Mouse (Mus musculus) lung, adult 2 months (tissue): ENCODE measurements around the gene Rplp2. TPM values are rescaled to one million over a fixed set of nuclear protein-coding genes. Genes with fewer than 3 reads are reported as not detected.

Source experiments
- DNase-seq: peaks from one replicate; pipeline ENCODE4 v3.0.0; 2022
- H3K4me1 ChIP-seq: fragments of 200-500 bp; 2 replicates; pipeline ENCODE4 v1.6.1; 2011; ENCODE audit warnings: low read length; ENCODE audit not compliant: control insufficient read depth, insufficient read depth
- H3K4me3 ChIP-seq: fragments of 200-500 bp; replicated peaks from 2 replicates; pipeline ENCODE3; 2011; ENCODE audit warnings: low read depth, mild to moderate bottlenecking, control low read depth, low read length; ENCODE audit errors: extremely low read depth
- CTCF ChIP-seq: fragments of 200-500 bp; IDR thresholded peaks from 2 replicates; pipeline ENCODE4 v1.5.1; 2011; ENCODE audit warnings: mild to moderate bottlenecking, low read length, control low read depth; ENCODE audit not compliant: insufficient read depth
- POLR2A ChIP-seq: fragments of 200-500 bp; IDR thresholded peaks from 2 replicates; pipeline ENCODE4 v1.6.1; 2011; ENCODE audit warnings: low read depth, mild to moderate bottlenecking, control low read depth, low read length, borderline replicate concordance; ENCODE audit errors: extremely low read depth
- WGBS: fragments of 180-500 bp; shearing (Covaris S2); methylation state at CpG from one replicate; pipeline ENCODE4 v1.1.7; 2018; 5-methylcytosine and 5-hydroxymethylcytosine counted together
- polyA plus RNA-seq: library from polyadenylated mRNA; depleted of rRNA; stranded (reverse); fragments of >200 nt; gene quantifications from 2 replicates; pipeline ENCODE4 v1.2.3, GENCODE M21; 2012

Rplp2 gene
- polyA plus RNA-seq, 1 experiment: 591 TPM

DNA sequence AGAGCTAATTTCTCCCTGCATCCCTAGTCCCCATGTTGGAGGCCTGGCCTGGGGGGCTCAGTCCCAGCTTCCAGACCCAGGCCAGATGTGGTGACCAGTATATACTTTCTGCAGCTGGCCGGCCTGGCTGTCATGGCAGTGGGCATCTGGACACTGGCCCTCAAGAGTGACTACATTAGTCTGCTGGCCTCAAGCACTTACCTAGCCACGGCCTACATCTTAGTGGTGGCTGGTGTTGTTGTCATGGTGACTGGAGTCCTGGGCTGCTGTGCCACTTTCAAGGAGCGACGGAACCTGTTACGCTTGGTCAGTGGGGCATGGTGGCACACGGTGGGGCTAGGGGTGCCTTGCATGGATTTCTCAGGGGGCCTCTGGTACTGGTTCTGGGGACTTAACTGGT is 22.2 kb downstream of the Rplp2 start:
- no peak for DNase-seq
- WGBS: 74% methylated on average over 6 of the region's 6 CpGs
- Histone ChIP-seq H3K4me1 (peaks cover 30% of the 10 kb centered on the region), H3K4me3 (peak overlapping the region; percentile 1)
- TF ChIP-seq POLR2A (0 out of 2 replicates have a peak, but pooled peaks have one; percentile 16), CTCF (no peak)

DNA sequence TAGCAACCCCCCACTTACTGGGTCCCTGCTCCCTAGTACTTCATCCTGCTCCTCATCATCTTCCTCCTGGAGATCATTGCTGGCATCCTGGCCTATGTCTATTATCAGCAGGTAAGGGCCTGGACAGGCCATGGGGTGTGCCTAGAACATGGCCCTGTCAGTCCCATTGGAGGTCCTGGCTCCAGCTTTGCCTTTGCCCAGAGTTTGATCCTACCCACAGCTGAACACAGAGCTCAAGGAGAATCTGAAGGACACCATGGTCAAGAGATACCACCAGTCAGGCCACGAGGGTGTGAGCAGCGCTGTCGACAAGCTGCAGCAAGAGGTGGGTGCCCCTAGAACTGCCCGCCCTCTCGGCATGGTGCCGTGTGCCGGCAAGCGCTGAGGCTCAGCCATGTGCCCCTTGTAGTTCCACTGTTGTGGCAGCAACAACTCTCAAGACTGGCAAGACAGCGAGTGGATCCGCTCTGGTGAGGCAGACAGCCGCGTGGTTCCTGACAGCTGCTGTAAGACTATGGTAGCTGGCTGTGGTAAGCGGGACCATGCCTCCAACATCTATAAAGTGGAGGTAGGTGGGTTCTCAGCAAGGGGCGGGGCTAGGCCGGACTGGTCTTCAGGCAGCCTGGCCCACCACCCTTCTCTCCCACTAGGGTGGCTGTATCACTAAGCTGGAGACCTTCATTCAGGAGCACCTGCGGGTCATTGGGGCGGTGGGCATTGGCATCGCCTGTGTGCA is 22.9 kb downstream of the Rplp2 start:
- TF ChIP-seq POLR2A (0 out of 2 replicates have a peak, but pooled peaks have one; percentile 9), CTCF (no peak)
- H3K4me3 ChIP-seq: no peak overlapping the region
- H3K4me1 ChIP-seq: peaks cover 25% of the 10 kb centered on the region
- WGBS: 89% methylated on average over 18 of the region's 18 CpGs
- DNase-seq: no peak

GRCm38 (mm10) chr7:141470637-141470944 is 23.4 kb downstream of the Rplp2 start:
- 85% methylated on average over 10 of the region's 10 CpGs for WGBS
- no peak overlapping the region for H3K4me3 ChIP-seq
- TF ChIP-seq POLR2A: no peak
- no peak for TF ChIP-seq CTCF
- peaks cover 21% of the 10 kb centered on the region for H3K4me1 ChIP-seq
- DNase-seq: no peak

DNA sequence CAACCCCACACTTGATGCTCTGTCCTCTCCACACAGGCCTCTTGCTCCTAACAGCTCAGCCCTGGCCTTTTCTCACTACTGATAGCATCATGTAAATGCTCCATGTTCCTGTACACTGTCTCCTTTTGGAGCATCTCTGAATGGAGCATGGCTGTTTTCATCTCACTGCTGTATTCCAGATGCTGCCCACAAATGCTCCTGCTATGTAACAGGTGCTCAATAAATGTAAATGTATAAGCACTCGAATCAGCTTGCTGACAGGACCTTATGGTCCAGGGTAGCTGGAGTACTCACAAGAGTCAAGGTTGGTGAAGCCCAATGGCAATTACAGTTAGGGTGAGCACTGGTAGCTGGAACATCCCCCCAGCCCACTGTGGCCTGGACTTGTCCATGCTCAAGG is 24.1 kb downstream of the Rplp2 start:
- TF ChIP-seq CTCF (no peak), POLR2A (no peak)
- Histone ChIP-seq H3K4me1 (peaks cover 19% of the 10 kb centered on the region), H3K4me3 (no peak overlapping the region)
- DNase-seq: no peak
- WGBS: 87% methylated on average over 1 of the region's 1 CpGs

DNA sequence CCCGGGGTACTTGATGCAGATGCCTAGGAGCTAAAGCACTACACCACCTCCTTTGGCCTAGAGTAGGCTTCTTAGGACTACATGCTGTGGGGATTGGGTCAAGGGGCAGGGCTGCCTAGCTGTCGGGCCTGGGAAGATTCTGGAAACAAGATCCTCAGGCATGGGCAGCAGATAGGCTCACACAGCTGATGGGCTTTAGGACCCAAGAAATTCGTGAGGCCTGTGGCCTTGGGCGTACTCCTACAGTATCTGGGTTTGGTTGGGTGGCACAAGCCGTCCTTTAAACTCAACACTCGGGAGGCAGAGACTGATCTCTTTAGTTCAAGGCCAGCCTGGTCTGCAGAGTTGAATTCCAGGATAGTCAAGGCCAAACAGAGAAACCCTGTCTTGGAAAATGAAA is 25.1 kb downstream of the Rplp2 start:
- TF ChIP-seq POLR2A (no peak), CTCF (no peak)
- whole genome bisulfite sequencing: 74% methylated on average over 6 of the region's 6 CpGs
- no peak for DNase-seq
- Histone ChIP-seq H3K4me3 (no peak overlapping the region), H3K4me1 (peaks cover 15% of the 10 kb centered on the region)

DNA sequence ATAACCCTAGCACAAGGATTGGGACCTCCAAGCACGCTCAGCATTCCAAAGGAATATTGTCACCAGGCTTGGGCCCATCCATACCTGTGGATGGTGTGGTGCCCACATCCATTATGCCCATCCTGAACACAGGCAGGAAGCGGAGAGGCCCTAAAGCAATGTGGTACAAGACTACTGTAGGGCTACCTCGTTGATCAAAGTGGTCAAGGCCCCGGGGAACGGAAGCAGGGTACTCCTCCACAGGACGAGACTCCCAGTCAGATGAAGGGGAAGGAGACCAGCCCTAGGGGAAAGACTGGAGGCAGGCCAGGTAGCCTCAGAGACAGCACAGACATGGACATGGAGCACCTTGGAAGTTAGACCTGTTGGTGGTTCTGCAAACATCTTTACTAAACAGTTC is 25.6 kb downstream of the Rplp2 start:
- Histone ChIP-seq H3K4me1 (peaks cover 20% of the 10 kb centered on the region), H3K4me3 (no peak overlapping the region)
- 70% methylated on average over 6 of the region's 6 CpGs for WGBS
- DNase-seq: no peak
- TF ChIP-seq CTCF (no peak), POLR2A (peak; percentile 17; the same call in 1 of the 2 replicates)

- peak overlapping the region; percentile 25 for H3K4me3 ChIP-seq
- WGBS: 7% methylated on average over 5 of the region's 5 CpGs
- TF ChIP-seq POLR2A (no peak), CTCF (no peak)
- peaks cover 17% of the 10 kb centered on the region for H3K4me1 ChIP-seq
- DNase-seq: no peak
Measured at GRCm38 (mm10) chr7:141474160-141474559, 27.0 kb downstream of the Rplp2 start.

GRCm38 (mm10) chr7:141475011-141475804 is 28.0 kb downstream of the Rplp2 start, which contains the start of the genes Polr2l and Tspan4:
TSS of gene Polr2l (minus strand) at chr7:141475132.
TSS of gene Tspan4 (plus strand) at chr7:141475240.
- under 1% methylated on average over 87 of the region's 87 CpGs for WGBS
- TF ChIP-seq POLR2A: peak; percentile 71; the same call in 1 of the 2 replicates
- no peak for TF ChIP-seq CTCF
- Histone ChIP-seq H3K4me1 (peaks cover 14% of the 10 kb centered on the region; the same call in 1 of the 2 replicates), H3K4me3 (peak within 1 kb of the TSS; percentile 66)
- DNase-seq: peak; percentile 92

- Histone ChIP-seq H3K4me3 (peak overlapping the region; percentile 66), H3K4me1 (peaks cover 16% of the 10 kb centered on the region; the same call in 1 of the 2 replicates)
- TF ChIP-seq POLR2A (no peak), CTCF (no peak)
- no peak for DNase-seq
- under 1% methylated on average over 12 of the region's 12 CpGs for WGBS
Measured at GRCm38 (mm10) chr7:141475805-141476158, 28.6 kb downstream of the Rplp2 start.

GRCm38 (mm10) chr7:141476226-141476980 is 29.2 kb downstream of the Rplp2 start:
- 0% methylated on average over 17 of the region's 17 CpGs for WGBS
- peak; percentile 92 for DNase-seq
- Histone ChIP-seq H3K4me3 (peak overlapping the region; percentile 66), H3K4me1 (peaks cover 21% of the 10 kb centered on the region)
- TF ChIP-seq POLR2A (peak; percentile 51), CTCF (no peak)
